Mouse (Mus musculus) c-Kit-positive CD71-positive TER-119-positive erythroid progenitor cells, embryonic 14.5 days (primary cell): ENCODE data around the gene Calml4.
"Not testable (repeated sequence)": the region's sequence is repeated elsewhere in the genome, so short reads cannot be mapped to it uniquely, and the experiment has no call there.

Experiments used
- DNase-seq: peaks from one replicate; pipeline ENCODE4 v3.0.0-alpha.2; 2013; ENCODE audit warnings: low spot score

Calml4 gene

DNA sequence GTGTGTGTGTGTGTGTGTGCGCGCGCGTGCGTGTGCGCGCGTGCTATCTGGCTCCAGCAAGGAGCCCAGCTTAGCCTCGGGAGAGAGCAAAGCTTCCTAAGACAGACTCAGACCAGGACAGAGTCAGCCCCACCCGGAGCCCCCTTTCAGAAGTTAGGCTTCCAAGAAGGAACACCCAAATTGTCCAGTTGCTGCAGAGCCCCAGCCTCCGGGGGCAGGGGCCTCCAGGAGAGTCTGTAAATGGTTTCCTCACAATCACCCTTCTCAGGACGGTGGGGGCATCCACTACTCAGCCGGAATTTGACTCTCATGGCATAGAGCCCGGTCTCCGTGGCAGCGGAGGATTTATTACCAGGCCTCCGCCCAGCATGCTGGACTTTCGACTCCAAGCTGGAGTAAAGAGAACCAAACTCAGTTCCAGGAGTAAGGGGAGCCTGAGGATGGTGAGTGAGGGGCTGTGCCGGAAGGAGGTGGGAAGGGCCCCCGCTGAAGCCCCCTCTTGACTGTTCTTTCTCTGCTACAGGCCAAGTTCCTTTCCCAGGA lies at the start of gene Calml4:
Gene Calml4, plus strand, starts transcription at position 362 of the 543 bp plus-strand sequence.
- no peak for DNase-seq

DNA sequence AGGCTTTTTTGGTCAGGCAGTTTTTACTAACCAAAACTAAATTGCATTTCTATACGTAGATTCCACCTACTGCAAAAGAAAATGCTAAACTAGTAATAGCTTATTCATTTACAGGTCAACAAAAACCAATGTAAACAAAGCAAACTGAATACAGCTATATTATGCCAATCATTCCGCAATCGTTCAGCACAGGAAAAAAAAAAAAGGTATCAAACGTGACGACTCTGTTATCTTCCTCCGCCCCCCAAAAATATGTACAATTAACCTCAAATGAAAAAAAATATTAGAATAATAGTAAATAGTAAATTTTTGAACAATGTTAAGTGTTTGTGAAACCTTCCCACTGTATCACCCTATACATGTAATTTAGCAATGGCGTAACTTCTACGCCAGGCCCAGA lies 47.8 kb upstream of the Calml4 start:
- DNase-seq, result no peak

- DNase-seq, result peak; percentile 66
These were observed 47.1 kb upstream of the Calml4 start for GRCm38 (mm10) chr9:62810543-62811515.

DNA sequence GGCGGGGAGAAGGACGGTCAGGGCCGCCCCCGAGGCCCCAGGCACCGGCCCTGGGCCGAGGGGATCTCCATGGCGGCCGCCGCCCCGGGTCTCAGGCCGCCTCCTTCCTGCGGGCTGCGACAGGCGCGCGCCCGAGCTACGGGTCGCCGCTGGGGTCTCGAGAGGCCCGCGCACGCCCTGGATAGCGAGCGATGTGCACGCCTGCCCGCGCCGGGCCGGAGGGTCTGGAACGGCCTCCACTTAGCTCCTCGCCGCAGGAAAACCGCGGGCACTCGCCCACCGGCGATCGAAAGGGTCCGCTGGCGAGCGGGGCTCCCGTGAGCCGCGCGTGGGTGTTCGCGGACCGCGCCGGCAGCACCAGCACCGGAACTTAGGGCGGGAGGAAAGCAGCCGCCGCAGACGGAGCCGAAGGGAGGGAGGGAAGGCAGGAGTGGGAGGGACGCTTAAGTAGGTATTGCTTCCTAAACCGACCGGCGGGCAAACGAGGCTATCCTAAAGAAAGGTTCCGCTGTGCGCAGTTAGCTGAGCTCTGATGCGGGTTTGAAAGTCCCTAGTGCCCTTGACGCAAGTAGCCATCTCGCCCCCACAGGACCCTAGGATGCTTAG lies 46.3 kb upstream of the Calml4 start, which contains the start of gene Fem1b:
Gene Fem1b, minus strand, starts transcription at position 419 of the 606 bp plus-strand sequence.
- DNase-seq, result peak; percentile 91

DNA sequence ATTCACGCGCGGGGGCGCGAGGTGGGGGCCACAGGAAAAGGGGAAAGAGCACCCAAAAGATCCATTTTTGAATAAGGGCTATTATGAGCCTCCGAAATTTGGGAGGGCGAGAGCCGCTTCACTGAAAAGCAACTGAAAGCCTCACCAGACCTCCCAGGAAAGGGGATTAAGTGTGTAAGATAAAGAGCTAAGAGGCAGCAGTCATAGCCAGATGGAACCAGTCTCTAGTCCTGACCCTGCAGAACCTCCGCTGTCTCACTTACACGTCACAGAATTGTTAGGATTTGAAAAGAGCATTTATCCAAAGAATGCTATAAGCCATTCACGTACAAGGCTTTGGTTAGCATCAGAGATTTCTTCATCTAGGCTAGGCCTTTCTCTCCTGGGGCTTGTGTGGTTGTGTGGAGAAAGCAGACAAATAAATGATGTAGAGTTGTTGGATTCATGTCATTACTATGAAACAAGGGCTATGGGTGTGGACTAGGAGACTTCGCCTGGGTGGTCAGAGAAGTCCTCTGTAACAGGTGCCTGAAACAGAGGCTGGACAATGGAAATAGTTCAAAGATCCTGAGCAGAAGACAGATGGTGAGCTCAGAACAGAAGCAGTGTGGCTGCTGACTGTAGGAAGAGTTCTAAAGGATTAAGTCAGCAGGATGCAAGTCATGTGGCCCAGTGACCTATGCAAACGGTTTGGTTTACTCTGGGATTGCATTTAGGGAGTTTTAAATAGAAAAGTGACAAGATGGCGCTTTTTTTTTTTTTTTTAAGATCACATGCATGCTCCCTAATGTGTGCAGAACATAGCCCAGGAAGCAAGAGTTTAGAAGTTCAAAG lies 45.4 kb upstream of the Calml4 start:
- no peak for DNase-seq

DNA sequence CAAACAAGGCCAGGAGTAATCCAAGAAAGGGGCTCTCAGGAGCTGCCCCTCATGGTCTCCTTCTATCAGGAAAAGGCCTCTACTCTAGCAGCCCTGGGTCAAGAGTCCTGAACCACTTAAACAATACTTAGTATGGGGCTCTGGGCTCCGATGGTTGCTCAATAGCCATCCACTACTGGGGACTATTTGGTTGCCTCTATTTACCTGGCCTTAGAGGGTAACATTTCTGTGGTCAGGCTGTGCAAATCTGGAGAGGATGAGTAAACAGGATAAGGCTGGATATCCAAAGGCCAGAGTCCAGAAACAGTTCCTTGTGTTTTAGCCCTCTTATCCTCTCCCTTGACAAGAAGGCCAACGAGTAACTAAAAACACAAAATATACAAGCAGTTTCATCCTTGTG lies 43.1 kb upstream of the Calml4 start:
- no peak for DNase-seq

- DNase-seq, result no peak
These were observed 41.4 kb upstream of the Calml4 start for GRCm38 (mm10) chr9:62816323-62817098.

DNA sequence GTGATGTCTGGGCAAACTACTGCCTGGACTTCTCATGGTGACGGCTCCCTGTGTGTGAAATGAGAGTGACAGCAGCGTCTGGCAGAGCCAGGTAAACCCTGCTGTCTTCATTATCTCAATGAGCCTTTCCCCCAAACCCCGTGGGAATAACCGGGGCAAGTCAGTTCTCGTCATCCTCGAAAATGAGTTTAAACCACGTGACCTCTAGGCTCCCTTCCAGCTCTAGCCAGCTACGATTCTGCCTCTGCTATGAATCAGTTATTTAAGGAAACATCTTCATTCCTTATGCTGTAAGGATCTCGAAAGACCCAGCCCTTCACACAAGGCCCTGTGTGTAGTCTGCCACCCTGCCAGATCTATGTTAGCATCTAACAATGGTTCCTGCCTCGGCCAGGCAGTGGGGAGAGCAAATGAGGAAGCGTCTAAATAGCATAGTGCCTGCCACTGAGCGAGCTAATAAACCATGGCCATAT lies 40.7 kb upstream of the Calml4 start:
- no peak for DNase-seq

- no peak for DNase-seq
These were observed 39.9 kb upstream of the Calml4 start for GRCm38 (mm10) chr9:62817828-62818614.

DNA sequence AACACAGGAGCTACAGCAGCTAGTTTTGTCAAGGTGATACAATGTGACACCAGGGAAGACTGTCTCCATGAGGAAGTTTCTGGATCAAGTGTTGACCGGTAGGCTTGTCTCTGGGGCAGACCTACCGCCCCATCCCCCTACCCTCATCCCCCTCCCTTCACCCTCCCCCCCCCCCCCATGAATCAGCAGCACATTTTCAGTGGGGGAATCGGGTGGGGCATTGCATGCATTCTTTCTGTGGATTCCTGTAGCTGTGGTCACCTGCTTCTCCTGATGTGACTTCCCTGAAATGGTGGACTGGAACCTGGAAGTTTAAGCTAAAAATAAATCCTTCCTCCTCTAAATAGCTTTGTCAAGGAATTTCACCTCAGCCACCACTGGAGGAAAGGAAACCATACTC lies 38.4 kb upstream of the Calml4 start:
- DNase-seq, result no peak

- DNase-seq, result not testable (repeated sequence)
These were observed 38.0 kb upstream of the Calml4 start for GRCm38 (mm10) chr9:62819910-62820309.

GRCm38 (mm10) chr9:62820829-62821228 lies 37.1 kb upstream of the Calml4 start:
- no peak for DNase-seq

DNA sequence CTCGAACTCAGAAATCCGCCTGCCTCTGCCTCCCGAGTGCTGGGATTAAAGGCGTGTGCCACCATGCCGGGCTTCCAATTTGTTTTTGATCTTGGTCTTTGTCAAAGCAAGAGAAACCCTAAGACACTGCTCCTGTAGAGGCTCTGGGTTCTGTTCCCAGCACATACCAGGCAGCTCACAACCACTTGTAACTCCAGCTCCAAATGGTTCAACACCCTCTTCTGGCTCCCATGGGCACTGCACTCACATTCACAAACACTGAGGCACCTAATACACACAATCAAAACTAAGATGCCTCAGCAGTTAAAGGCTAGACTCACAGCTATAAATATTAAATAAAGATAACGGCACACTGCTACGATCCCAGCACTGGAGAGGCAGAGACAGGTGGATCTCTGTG lies 36.1 kb upstream of the Calml4 start:
- DNase-seq, result no peak

GRCm38 (mm10) chr9:62825791-62826393 lies 32.0 kb upstream of the Calml4 start:
- no peak for DNase-seq

DNA sequence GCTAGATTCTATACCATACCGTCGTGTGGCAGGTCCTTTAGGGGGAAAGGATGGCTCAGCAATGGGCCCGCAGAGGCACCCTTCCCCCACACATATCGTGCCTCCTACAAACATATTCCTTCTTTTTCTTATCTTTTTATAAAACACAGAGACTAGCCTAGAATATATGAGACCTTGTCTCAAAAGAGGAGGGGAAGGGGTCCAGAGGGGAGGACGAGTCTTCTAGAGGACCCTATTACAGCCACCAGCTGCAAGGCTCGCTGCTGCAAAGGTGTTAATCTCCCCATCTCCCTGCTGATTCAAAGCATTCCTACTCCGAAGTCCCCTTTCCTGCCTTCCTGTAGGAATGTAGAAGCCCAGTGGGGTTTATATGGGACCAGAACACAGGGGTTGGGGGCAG lies 31.4 kb upstream of the Calml4 start:
- DNase-seq, result no peak

DNA sequence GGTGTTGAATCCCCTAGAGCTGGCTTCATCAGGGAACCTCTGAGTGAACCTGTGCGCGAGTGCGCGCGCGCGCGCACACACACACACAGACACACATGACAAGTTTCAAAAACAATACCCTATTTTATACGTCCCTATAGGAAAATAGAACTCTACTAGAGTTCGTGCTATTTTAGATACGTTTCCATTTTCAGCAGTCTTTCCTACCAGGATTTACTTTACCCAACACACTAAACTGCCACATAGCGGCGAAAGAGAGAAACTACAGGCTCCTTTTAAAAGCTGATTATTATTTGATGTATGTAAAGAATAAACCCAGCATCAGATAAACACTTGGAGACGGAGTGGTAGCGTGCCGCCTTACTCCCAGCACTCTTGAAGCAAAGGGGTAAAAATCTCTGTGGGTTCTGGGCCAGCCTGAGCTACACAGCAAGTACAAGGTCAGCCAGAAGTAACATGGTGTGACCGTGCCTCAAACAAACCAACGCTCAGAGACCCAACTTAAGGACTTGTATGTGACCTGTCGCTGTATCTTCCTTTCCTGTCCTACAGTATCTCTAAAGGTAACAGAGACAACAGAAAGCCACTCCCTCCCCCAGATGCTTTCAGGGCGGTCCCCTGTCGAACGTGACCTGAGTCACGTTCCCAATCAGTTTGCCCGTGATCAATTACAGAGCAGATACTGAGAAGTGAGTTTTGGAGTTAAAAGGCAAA lies 29.8 kb upstream of the Calml4 start:
- peak; percentile 59 for DNase-seq

DNA sequence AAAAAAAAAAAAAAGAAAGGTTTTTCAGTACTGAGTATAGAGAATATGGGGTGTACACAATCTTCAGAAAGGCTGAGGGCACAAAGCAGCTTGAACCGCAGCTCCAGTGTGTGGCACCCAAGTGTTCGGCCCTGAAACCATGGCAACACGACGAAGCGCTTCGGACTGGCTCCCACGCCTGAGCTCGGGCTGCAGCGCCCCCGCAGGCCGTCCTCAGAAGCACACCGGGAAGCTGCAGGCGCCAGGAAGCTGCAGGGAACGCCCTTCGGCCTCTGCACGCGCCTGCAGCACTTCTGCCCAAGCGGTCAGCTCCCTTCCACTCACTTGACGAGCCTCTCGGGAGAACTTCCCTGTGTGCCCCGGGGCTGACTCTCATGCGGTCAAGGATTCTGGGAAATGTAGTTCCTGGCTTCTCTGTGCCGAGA lies 29.2 kb upstream of the Calml4 start:
- DNase-seq, result peak; percentile 91

DNA sequence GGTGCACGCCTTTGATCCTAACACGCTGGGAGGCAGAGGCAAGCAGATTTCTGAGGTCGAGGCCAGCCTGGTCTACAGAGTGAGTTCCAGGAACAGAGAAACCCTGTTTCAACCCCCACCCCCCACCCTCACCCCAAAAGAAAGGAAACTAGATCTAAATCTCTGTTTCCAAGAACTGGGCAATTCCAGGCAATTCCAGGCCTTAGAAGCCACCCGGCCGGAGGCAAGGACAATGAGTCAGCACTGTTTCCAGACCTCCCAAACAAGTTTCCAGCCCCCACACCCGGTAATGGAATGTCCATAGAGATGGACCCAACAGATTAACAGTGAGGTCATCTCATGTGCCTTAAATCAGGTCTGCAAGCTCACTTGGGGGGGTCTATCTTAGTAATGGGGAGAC lies 28.0 kb upstream of the Calml4 start:
- no peak for DNase-seq

GRCm38 (mm10) chr9:62834906-62835305 lies 23.0 kb upstream of the Calml4 start:
- no peak for DNase-seq
